Mouse (Mus musculus): ENCODE data around the gene Rgcc. TPM values are rescaled to one million over a fixed set of nuclear protein-coding genes. Genes with fewer than 3 reads are reported as not detected.

The Rgcc gene
- total RNA-seq, 2 experiments from 2014 or later = 51.6 to 57.6 TPM

GRCm38 (mm10) chr14:79284616-79285015, 16.8 kb downstream of the Rgcc start:
- intact Hi-C loops (cut with DNase I) = no loop called here

GRCm38 (mm10) chr14:79283952-79284351, 17.5 kb downstream of the Rgcc start:
- intact Hi-C loops (cut with DNase I) = no loop called here
- DNase-seq = no peak

More at GRCm38 (mm10) chr14:79284616-79285015, 16.8 kb downstream of the Rgcc start:
- DNase-seq = no peak

DNA sequence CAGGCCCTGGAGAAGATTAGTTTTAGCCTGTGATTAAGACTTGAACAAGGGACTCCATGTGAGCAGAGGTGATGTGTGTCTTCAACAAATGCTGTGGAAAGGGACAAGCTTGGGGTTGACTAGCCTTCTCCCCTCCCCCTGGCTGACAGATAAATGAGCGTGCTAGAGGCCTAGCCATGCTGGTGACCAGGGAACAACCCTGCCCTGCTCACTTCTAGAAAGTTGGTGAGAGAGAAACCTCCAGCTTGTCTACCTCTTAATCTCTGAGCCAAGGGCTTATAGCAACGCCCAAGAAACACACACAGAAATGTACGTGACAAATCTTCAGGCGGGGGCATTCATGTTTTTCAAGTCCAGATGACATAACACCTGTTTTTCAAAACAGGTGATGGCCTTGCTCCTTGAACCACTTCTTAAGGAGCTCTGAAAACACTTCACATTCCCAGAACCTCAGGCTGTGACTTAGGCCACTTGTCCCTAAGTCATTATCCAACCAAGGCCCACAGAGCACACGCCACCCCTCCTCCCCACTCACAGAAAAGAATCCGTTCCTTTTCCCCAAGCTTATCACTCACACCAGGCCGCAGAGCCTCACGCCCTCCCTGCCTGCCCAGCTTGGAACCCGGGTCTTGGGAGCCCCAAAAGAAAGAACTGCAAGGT, 19.4 kb downstream of the Rgcc start:
- no peak for DNase-seq
- intact Hi-C loops (cut with DNase I) = no loop called here

DNA sequence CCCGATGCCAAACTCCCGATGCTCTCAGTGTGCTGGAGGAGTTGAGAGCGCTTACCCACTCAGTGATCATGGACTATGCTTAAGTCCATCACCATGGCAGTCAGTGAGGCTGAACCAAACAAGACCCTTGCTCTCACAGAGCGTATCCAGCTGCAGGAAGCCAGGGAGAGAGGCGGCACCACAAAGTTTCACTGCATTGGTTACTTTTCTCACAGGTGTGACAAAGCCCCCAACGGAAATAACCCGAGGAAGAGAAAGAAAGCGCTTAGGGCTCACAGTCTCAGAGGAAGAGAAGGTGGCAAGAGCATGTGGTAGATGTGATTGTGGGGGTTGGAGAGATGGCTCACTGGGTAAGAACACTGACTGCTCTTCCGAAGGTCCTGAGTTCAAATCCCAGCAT, 21.0 kb downstream of the Rgcc start:
- DNase-seq = no peak
- intact Hi-C loops (cut with DNase I) = no loop called here

DNA sequence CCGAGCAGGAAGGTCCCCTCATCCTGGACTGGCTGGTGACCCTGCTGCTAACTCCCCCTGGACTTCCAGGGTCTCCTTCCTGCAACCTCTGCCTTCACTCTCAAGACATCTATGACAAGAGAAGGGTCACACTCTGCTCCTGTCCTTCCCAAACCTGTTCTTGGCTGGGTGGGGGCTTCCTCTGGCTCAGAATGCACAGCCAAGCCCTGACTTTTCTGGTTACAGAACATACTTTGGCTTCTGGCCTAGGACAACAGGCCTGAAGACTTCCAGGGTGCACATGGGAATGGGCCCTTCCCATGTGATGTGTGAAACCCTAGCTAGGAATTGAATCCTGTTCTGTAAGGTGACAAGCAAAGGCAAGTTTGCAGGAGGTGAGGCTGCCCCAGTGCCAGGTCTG, 22.0 kb downstream of the Rgcc start:
- intact Hi-C loops (cut with DNase I) = no loop called here
- DNase-seq = no peak

- intact Hi-C loops (cut with DNase I) = no loop called here
- no peak for DNase-seq
Observed at GRCm38 (mm10) chr14:79278927-79279326, 22.5 kb downstream of the Rgcc start.

DNA sequence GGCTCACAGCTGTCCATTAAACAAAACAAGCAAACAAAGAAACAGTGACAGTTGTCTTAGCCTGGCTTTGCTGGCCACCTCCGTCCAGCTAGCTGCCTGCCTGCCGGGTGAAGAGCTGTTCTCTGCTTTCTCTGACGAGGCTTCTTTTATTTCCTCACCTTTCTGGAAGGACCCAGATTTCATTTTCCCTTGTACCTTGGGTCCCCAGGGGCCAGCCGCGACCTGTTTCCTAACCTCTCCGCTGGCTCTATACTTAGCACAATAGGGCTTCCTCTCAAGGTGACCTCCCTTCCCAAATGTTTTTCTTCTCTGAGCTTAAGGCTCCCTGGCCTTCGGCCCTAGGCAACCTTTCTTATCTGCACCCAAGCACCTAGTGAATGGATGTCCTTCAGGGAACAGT, 23.5 kb downstream of the Rgcc start:
- peak; percentile 52 to 53 for DNase-seq
- intact Hi-C loops (cut with DNase I) = no loop called here

DNA sequence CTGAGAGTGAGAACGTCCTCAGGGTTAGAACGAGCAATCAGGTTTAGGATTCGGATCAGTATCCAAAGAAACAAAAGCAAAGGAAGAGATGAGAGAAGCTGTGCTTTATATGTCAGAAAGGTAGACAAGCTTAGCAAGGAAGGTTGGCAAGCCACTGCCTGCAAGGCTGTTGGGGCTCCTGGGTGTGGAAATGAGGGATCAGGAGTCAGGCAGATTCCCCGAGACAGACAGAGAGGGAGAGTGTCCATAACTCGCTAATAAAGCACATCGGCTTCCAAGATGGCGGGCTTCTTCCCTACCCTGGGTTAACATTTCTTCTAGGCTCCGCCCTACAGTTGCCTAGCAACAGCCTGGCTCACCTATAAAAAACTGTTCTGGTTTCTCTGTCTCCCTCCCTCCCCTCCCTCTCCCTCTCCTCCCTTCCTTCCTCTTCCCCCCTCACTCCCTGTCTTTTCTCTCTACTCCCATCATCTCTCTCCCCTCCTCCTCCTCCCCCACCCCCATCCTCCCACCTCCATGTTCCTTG, 25.5 kb downstream of the Rgcc start:
- intact Hi-C loops (cut with DNase I) = loop anchor here (2.0 kb wide), 1 partner anchor 17 kb away; no protein-coding TSS in a partner anchor
- no peak for DNase-seq

- intact Hi-C loops (cut with DNase I) = loop anchor here (2.0 kb wide), 1 partner anchor 17 kb away; no protein-coding TSS in a partner anchor
- no peak for DNase-seq
Observed at GRCm38 (mm10) chr14:79275441-79275840, 26.0 kb downstream of the Rgcc start.

- DNase-seq = no peak
- intact Hi-C loops (cut with DNase I) = loop anchor here (1.0 to 2.0 kb wide), 2 partner anchors 19 to 94 kb away; no protein-coding TSS in a partner anchor
Observed at GRCm38 (mm10) chr14:79273697-79274477, 27.6 kb downstream of the Rgcc start.

- intact Hi-C loops (cut with DNase I) = no loop called here
- DNase-seq = no peak
Observed at GRCm38 (mm10) chr14:79272991-79273390, 28.5 kb downstream of the Rgcc start.

DNA sequence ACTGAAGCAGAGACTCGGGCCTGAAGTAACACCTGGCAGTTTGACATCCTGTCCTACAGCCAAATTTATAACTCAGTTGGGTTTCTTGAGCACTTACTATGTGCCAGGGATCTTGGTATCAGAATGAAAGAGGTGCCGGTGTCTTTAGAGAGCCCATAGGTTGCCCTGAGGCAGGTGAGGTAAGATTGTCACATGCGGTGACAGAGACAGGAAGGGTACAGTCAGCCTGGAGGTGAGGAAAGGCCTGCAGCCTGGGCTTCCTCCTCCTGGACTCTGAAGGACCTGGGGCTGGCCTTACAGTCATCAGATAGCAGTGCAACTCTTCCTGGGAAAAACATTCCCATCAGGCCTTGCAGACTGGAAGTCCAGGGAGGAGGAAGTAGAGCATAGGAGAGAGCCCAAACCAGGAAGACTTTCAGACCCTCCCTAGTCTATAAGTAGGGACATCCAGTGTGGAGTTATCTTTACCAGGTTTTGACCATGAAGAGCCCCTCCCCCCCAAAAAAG, 29.2 kb downstream of the Rgcc start:
- DNase-seq = no peak
- intact Hi-C loops (cut with DNase I) = no loop called here

DNA sequence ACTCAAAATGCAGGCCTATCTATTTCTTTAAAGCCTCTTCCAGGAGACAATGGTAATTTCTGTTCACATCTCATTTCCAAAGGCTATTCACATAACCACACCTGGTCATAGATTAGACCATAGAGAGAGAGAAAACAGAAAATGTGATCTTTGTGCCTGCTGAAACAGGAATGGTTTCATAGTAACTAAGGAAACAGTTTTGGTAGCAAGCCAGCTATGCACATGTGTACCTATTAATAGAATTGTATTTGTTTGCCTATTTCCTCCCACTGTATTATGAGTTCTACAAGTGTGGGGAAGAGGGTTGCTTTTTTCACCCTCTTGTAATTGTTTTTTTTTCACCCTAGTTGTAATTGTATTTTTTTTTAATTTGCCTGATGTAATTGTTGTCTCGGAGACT, 31.9 kb downstream of the Rgcc start:
- DNase-seq = peak; percentile 52 to 60
- intact Hi-C loops (cut with DNase I) = no loop called here

DNA sequence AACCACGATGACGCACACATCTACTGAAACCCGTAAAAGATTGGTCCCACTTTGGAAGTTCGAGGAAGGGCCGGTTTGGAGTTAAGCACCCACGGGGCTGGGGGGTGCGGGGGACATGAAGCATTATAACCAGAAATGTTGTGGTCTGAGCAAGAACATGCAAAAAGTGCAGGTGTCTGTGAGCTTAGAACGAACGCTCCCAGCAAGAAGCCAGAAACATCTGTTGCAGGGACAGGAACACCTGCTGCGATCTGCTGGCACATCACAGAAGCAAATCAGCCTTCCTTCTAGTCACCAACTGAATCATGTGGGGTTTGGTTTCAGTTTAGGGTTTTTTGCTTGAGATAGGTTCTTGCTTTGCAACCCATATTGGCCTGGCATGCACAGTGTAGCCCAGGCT, 33.6 kb downstream of the Rgcc start:
- intact Hi-C loops (cut with DNase I) = no loop called here
- DNase-seq = no peak

- intact Hi-C loops (cut with DNase I) = no loop called here
Observed at GRCm38 (mm10) chr14:79267382-79267781, 34.1 kb downstream of the Rgcc start.

GRCm38 (mm10) chr14:79266408-79266807, 35.0 kb downstream of the Rgcc start:
- intact Hi-C loops (cut with DNase I) = no loop called here
- DNase-seq = no peak

More at GRCm38 (mm10) chr14:79267382-79267781, 34.1 kb downstream of the Rgcc start:
- DNase-seq = no peak

DNA sequence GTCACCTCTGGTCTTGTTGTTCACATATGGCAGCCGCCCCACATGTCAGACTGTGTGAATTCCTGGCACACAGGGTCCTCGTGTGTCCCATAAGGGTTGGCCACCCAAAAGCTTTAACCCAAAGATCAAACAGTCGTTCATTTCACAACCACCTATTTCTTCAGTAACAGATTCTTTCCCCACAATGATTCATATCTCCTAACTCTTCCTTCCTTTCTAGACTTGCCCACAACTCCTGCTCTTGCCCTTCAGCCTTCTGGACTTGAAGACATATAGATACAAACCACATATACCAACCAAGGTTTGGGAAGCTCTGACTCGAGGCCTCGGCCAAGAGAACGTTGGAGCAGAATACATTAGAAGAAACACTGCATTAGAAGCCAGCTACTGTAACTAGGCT, 35.7 kb downstream of the Rgcc start:
- intact Hi-C loops (cut with DNase I) = no loop called here
- no peak for DNase-seq

- intact Hi-C loops (cut with DNase I) = no loop called here
- DNase-seq = no peak
Observed at GRCm38 (mm10) chr14:79263321-79263720, 38.1 kb downstream of the Rgcc start.

DNA sequence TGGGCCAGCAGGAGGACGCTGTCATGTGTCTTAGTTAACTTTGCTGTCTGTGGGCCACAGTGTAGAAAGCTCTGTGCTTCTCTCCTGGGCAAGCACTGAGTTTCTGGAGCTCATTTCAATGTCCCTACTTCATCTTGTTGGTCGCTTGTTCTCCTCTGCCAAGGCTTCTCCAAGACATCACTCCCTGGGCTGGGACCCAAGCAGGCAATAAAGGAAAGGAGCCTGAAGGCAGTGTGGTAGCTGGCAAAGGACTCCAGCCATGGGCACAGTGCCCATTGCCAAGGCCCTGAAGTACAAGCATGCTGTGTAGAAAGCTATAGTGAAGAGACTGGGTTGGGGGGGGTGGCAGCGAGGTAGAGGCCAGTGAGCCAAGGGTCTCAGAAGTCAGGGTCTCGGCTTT, 38.8 kb downstream of the Rgcc start:
- intact Hi-C loops (cut with DNase I) = no loop called here
- no peak for DNase-seq

GRCm38 (mm10) chr14:79259062-79259779, 42.2 kb downstream of the Rgcc start:
- intact Hi-C loops (cut with DNase I) = no loop called here
- no peak for DNase-seq

DNA sequence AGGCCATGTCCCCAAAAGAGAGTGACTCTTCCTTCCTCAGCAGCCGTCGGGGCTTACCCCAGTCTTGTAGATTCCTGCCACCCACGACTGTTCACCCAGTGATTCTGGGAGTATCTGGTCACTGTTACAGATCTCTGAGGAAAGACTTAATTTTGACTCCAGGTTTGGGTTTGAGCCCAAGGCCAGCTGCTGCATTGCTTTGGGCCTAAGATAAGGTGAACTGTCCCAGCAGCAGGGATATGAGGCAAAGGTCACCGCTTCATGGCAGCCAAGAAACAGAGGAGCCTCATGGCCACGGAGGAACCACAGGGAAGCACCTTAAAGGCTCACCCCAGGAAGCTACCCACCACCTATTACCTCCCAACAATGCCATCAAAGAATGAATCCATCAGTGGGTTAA, 44.8 kb downstream of the Rgcc start:
- intact Hi-C loops (cut with DNase I) = no loop called here
- no peak for DNase-seq
